Mouse (Mus musculus): Measurements from ENCODE around the gene Pitpna.
"Not testable (repeated sequence)": the region's sequence is repeated elsewhere in the genome, so short reads cannot be mapped to it uniquely, and the experiment has no call there.

Gene Pitpna

DNA sequence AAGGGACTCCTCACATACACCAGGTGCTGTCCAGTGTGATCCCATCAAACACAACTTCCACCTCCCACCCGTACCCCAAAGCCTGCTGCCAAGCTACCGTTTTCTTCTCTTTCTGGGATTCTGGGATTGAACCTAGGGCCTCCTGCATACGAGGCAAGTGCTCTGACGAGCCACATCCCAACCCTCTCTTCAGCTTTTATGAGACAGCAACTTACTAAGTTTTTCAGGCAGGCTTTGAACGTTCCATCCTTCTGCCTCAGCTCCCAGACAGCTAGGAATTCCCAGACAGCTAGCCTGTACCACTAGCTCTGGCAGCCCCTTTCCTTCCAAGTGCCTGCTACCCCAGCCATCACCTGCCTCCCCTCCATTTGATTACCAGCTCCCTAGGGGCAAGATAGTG is 934 bp upstream of the Pitpna start:
- CTCF ChIA-PET = no interaction called here

DNA sequence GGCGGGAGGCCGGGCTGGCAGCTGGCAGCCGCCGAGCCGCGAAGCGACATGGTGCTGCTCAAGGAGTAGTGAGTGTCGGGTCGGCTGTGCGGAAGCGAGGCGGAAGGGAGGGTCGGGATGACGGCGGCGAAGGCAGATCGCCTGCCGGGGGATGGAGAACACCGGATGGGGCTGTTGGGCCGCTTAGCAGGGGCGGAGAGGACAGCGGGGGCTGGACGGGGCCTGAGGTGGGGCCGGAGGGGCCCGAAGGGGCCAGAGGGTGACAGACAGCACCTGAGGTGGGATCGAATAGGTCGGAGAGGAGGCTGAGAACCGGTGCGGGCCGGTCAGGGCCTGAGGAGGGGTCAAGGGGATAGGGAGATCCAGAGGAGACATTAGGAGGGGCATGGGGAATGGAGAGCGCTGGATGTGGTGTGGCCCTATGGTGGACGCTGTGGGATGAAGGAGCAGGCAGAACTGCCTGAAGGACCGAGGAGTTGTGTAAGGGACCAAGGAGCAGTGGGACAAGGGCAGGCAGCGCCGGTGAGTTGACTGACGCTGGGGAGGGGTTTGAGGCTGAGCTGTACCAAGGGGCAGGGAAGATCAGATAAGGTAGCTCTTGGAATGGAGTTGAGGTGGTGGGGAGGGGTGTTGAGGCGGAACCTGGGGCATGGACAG is 516 bp downstream of the Pitpna start:
- CTCF ChIA-PET = no interaction called here

DNA sequence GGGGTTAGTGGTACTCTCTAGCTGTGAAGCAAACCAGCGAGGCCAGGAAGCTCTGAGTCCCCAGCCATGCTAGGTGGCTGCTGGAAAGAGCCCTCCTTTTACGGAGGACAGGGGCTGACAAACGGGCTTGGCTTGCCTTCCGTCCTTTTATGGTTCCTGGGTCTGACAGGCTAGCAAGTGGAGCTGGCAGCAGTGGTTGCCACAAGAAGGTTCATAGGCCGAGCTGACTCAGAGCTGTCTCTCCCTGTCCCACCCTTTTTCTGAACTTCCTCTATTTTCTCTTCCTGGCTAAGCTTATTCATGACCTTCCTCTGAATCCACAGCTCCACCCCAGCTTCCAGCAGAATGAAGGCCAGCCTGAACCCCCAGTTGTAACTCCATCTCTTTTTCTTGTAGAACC is 4.7 kb downstream of the Pitpna start:
- CTCF ChIA-PET = interaction anchor here (0.6 to 0.8 kb wide), 2 partner anchors 20 to 94 kb away, joined by 3 to 5 read pairs; no protein-coding TSS in a partner anchor

DNA sequence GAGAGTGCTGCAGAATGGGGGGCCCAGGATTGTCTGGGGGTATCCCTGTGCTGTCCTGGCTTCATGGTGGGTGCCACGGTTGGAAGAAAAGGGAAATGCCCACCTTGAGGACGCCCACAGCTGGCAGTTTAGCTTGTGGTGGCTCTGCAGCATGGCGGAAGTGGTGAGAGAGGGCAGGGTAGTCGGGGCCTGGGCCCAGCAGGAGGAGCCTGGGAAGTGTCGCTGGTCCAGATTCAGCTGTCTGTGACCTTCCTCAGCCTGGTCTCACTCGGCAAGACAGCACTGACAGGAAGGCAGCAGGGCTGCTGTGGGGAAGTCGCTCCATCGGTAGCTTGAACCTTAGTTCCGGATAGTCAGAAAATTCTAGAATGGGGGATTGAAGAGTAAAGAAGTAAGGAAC is 6.5 kb downstream of the Pitpna start:
- CTCF ChIA-PET = no interaction called here

DNA sequence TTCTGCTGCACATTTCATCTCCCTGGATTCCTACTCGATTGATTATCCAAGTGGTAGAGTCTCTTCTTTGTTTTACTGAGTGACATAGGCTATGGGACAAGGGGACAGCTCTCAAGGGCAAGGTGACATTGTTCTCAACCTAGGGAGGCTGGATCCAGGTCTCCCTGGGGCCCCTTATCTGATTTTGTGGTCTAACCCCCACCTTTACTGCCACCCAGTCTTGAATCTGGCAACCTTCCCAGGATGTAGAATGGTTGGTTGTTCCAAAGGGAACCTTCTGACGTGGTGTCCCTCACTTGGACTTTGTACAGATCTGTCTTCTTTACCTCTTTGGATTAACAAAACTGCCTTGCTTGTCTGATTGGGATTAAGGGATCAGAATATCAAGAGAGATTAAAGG is 7.5 kb downstream of the Pitpna start:
- CTCF ChIA-PET = no interaction called here

DNA sequence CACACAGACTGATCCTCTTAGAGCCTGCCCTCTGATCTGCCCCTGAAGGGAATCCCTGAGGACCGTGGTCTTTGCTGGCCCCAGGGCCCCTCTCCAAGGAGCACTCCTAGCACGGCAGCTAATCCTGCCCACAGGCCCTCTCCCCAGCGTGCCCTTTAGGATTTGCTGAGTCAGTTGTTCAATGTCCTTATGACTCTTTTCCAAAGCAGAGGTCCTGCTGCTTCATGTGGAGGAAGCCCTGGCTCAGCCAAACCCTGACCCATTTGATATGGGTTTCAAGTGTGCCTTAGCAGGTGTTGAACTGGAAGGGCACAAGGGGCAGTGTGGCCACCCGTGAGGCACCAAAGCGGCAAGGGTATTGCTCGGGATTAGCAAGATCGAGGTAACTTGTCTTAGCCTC is 7.9 kb downstream of the Pitpna start:
- CTCF ChIA-PET = interaction anchor here (0.6 kb wide), 1 partner anchor 140 kb away, joined by 3 read pairs; no protein-coding TSS in a partner anchor

DNA sequence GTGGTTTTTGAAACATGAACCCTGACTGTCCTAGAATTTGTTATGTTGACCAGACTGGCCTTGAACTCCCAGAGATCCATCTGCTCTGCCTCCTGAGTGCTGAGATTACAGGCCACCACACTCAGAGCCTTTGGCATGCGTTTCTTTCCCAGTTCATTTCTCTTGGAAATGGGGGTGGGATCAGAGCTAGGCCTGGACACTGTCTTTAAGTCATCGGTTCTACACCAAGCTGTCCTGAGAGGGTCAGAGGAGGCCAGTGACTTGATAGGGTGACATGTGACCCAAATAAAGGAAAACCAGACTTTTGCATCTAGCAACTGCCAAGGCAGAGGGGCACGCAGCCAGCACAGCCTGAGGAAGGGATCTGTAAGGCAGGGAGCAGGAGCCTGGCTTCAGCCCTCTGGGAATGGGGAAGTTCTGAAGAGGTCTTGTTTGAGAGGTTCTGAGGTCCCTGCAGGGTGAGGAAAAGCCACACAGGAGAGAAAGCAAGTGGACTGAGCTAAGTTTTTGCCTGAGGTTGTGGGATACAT is 8.9 kb downstream of the Pitpna start:
- CTCF ChIA-PET = no interaction called here

DNA sequence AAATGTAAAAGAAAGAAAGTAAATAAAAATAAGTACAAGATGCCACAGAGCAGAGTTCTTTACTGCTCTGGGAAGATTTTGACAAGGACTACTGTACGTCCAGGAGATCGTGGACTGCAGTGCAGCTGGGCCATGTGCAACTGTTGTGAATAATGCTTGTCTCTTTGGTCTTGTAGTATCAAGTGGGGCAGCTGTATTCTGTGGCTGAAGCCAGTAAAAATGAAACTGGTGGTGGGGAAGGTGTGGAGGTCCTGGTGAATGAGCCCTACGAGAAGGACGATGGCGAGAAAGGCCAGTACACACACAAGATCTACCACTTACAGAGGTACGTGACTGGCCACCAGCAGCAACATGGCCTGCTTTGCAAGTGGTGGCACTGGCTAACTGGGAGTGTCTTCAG is 10.1 kb downstream of the Pitpna start:
- CTCF ChIA-PET = no interaction called here

DNA sequence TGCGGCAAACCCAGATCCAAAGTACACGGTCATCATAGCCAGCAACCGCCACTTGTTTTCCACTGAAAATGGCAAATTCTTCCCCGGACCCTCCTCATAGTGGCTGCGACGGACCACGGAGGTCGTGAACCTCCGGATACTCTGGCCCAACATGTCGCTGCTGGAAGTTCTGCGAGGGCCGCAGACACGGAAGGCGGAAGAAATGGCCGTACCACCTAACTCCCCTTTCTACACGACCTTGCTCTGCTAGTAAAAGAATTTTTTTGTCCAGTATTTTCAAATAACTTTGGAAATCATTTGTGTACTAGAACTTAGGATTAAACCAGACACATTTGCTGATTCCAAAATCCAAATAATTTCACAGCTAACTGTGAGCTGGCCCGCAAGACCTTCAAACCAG is 11.9 kb downstream of the Pitpna start:
- CTCF ChIA-PET = not testable (repeated sequence)

DNA sequence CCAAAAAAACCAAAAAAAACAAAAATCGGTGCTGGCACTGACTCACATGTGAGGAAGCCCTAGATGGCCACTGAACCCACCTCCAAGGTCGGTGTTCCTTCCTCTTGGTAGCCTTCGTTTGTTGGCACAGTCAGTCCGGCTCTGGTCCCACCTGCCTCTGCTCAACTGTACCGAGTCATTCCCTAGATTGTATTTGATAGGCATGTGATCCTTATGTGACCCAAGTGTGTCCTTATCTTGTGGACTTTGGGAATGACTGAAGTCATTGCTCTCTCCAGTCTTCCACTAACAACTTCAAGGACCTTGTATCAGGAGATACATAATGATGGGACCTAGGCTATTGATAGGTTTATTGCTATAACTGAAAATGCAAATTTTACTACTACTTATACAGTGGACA is 16.9 kb downstream of the Pitpna start:
- CTCF ChIA-PET = interaction anchor here (0.6 kb wide), 1 partner anchor 124 kb away, joined by 3 read pairs; no protein-coding TSS in a partner anchor

DNA sequence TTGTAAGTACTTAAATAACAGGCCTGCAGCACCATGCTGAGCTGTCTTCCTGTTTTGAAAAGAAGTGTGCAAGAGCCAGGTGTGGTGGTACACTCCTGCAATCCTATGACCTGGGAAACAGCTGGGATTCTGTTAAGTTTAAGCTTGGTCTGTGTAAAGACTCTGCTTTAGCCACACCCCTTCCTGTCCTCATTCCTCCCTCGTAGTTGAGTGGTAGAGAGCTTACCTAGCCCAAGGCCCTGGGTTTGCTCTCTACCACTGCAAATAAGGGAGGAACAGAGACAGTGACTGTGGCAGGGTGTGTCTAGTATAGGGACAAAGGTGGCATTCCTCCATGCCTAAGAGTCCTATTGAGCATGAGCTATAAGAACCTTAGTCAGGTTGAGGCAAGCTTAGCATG is 17.4 kb downstream of the Pitpna start:
- CTCF ChIA-PET = interaction anchor here (0.6 kb wide), 1 partner anchor 124 kb away, joined by 3 read pairs; no protein-coding TSS in a partner anchor

DNA sequence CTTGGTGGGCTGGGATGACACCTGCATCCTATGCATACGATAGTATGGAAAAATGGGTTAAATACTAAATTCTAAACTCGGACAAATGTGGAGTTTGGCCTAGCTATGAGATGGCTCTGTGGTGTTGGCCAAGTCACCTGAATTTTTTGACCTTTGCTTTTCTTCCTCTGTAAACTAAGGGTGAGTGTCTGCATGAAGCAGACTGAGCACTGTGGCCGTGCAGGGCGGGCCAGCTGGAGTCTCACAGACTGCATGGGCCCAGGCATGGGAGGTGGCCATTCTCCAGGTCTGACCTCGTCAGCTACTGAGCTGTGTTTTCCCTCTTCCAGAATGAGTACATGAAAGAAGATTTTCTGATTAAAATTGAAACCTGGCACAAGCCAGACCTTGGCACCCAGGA is 20.9 kb downstream of the Pitpna start:
- CTCF ChIA-PET = interaction anchor here (0.6 kb wide), 1 partner anchor 74 kb away, joined by 4 read pairs; no protein-coding TSS in a partner anchor

DNA sequence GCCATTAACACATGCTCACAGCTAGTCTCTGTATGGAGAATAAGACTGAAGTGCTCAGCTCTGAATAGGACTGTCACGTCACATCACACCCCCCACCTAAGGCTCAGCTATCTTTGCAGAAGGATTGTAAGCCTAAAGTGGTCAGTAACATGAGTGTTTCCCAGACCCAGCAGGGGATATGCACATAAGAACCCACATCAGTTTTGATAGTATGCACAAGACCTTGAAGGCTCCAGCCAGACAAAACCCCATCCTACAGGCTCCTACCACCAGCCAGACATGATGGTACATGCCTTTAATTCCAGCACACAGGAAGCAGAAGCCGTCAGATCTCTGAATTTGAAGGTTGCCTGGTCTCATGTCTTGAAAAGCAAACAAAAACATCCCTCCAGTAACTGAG is 22.1 kb downstream of the Pitpna start:
- CTCF ChIA-PET = interaction anchor here (0.6 kb wide), 1 partner anchor 47 kb away, joined by 3 read pairs; no protein-coding TSS in a partner anchor

DNA sequence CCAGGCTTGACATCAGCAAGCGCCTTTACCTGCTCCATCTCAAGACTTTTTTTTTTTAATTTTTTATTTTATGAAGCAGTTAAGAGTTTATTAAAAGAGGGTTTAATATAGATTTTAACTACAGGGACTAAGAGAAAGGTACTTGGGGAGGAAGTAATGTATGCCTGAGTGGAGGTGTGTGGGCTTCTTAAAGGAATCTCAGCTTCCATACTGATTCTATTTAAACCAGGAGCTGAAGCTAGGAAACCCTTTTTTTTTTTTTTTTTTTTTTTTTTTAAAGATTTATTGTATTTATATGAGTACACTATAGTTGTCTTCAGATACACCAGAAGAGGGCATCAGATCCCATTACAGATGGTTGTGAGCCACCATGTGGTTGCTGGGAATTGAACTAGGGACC is 26.9 kb downstream of the Pitpna start:
- CTCF ChIA-PET = interaction anchor here (0.7 kb wide), 1 partner anchor 8 kb away, joined by 3 read pairs; no protein-coding TSS in a partner anchor

DNA sequence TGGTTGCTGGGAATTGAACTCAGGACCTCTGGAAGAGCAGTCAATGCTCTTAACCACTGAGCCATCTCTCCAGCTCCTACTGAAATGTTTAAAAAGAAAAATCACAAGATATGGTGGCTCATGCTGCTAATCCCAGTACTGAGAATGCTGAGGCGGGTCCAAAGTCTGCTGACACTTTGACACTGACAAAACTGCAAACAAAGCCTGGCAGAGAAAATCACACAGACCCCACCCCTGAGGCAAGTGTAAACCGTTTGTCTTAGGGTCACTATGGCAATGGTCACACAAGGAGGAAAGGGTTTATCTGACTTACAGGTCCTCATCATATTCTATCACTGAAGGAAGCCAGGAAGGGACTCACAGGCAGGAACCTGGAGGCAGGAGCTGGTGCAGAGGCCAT is 27.7 kb downstream of the Pitpna start:
- CTCF ChIA-PET = interaction anchor here (0.6 to 1.6 kb wide), 3 partner anchors 13 to 588 kb away, joined by 3 to 6 read pairs (median 6); no protein-coding TSS in a partner anchor

DNA sequence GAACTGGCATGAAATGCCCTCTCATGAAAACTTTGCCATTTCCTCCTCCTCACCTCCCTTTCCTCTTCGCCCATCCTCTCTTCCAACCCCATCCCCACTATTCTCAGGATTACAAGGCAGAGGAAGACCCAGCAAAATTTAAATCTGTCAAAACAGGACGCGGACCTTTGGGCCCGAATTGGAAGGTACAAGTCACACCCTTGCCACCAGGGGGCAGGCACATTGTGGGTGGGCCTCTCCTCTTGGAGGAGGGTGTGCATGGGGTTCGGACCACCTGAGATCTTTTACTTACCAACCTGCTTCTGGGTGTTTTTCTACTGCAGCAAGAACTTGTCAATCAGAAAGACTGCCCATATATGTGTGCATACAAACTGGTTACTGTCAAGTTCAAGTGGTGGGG is 31.2 kb downstream of the Pitpna start:
- CTCF ChIA-PET = interaction anchor here (0.6 kb wide), 1 partner anchor 403 kb away, joined by 9 read pairs; no protein-coding TSS in a partner anchor

DNA sequence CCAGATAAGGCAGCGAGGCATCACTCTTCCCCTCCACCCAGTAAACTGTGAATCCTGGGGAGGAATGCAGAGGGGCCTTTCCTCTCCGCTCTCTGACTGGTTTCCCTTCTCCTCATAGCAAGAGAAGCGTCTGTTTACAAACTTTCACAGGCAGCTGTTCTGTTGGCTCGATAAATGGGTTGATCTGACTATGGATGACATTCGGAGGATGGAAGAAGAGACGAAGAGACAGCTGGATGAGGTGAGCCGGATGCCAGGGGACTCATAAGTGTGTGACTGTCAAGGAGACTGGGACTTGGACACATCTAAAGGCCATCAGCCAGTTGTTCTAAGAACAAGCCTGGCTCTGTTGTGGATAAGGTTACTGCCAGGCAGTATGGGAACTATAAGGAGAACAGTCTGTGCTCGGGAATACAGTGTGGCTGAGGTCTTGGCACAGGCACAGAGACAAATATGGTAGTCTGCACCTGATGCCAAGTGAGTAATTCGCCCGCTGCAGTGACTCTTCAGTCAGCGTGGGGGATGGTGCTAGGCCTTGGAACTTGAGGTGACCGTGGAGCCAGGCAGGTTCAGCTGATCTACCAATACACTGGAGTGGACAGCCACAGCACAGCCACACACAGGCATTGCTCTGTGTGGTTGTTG is 32.4 kb downstream of the Pitpna start:
- CTCF ChIA-PET = no interaction called here

DNA sequence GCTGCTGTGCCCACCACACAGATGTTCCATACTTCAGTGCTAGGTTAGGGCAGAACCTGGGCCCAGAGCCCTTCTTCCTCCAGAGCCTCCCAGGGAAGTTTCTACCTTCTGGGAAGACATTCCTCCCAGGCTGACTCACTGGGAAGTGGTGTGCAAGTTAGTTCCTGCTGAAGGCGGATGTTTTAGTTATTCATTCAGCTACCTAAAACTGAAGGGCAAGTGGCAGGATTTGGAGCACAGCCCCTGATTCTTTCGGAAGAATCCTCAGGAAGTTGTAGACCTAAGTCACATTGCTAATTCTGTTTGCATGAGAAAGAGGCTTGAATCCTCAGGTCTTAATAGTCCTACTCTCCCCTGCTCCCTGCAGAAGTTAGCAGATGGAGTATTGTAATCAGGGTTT is 33.5 kb downstream of the Pitpna start:
- CTCF ChIA-PET = no interaction called here

DNA sequence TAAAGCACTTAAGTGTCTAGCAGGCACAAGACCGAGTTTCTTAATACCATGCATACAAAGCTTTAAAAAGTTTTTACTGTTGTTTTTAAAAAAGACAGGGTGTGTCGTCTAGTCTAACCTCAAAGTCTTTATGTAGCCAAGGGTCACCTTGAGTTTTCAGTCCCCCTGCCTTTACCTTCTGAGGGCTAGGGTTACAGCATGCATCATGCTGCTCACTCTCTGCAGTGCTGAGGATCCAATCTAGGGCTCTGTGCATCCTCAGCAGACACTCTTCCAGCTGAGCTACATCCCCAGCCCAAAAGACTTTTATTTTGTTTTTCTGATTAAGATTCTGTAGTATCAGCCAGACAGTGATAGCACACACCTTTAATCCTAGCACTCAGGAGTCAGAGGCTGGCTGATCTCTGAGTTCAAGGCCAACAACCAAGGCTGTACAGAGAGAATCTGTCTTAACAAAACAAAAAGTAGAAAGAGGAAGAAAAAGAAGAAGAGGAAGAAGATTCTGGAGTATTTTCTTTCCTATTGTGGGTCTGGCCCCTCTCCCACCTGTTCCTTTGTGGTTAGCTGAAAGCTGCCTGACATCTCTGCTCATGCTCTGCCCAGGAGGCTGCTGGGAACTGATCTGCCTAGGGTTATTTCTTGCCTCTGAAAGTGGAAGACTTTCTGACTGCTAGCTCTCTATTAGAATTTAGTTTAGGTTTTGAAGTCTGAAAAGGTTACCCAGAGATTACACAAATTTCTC is 34.9 kb downstream of the Pitpna start:
- CTCF ChIA-PET = interaction anchor here (0.6 kb wide), 1 partner anchor 8 kb away, joined by 3 read pairs; no protein-coding TSS in a partner anchor

DNA sequence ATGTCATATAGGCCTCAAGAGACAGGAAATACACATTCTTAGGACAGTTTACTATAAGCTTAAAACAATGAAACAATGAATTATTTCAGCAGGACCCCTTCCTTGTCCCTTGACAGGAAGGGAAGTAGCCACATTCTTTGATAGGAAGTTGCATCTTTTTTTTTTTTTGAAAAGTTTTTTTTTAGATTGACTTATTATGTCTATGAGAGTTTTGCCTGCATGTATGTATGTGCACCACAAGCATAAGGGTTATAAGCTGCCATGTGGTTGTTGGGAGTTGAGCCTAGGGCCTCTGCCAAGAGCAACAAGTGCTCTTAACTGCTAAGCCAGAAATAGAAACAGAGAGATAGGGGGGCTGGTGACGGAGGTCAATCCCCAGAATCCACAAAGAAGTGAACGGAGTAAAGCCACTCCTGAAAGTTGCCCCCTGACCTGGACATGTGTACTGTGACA is 36.2 kb downstream of the Pitpna start:
- CTCF ChIA-PET = interaction anchor here (0.6 to 0.7 kb wide), 2 partner anchors 26 to 81 kb away, joined by 3 read pairs; no protein-coding TSS in a partner anchor

DNA sequence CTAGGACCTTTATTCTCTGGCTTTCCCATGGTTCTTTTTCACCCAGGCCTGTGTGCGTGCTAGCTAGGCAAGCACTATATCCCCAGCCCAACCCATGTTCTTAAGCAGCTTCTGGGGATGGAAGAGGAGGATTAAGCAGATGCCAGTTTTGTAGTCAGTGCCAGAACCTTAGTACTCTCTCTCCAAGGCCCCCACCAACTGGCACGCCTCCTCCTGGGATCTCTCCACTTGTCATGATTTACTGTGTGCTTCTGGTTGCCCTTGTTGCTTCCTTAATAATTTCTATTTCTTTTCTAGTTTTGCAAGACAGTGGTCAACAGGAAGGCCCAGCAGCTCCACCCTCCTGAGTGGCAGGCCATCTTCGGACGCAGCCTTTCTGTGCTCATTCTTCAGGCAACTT is 37.9 kb downstream of the Pitpna start:
- CTCF ChIA-PET = no interaction called here

DNA sequence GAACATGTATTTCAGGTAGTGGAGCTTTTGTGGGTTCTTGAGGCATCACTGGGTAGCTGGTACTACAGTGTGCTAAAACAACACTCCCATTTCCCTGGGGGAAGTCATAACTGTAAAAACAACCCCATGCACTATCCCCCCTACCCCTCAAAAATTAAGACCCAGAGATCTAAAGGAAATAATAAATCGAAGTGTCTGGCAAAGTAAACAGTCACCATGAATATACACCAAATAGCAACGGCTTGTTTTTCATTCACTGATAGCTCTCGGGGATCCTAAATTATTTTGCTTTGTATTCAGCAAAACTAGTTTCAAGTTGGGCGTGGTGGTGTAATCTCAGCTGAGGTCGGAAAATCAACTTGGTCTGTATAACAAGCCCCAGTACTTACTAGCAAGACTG is 42.2 kb downstream of the Pitpna start:
- CTCF ChIA-PET = no interaction called here
